ENCODE assay signal across 8 mouse cellular contexts in genomic region chr7:141972831-141973619, GRCm38 (mm10). TPM values are rescaled to one million over a fixed set of nuclear protein-coding genes. Genes with fewer than 3 reads are reported as not detected.
DNase-seq lines count a peak whose midpoint lies in the region; ATAC-seq and TF ChIP-seq lines count a peak whose summit lies in the region.
"Had no signal": no experiment of that assay in that cellular context is flagged by ENCODE, and none has a peak within 500 bp of the region (broad histone marks: within the 10 kb centered on the region; RNA-seq: fewer than 3 reads in every experiment).

No protein-coding gene starts in this region.

- H3K4me1 ChIP-seq in kidney, postnatal 0 days (replicated peaks; ENCODE audit: insufficient read depth, low read length), result no peaks in the 10 kb centered on the region
- peaks cover 39% of the 10 kb centered on the region for H3K4me1 ChIP-seq in neural tube, embryonic 15.5 days
- H3K4me1 ChIP-seq: heart, embryonic 13.5 days had no signal

- peak; percentile 43 for TF ChIP-seq CTCF in kidney, postnatal 0 days (IDR thresholded peaks at IDR 0.05; ENCODE audit: low read depth)
- TF ChIP-seq CTCF in Patski (IDR thresholded peaks at IDR 0.05), result no peak

- H3K27me3 ChIP-seq in kidney, postnatal 0 days (ENCODE audit: insufficient read depth, low read length), result no peaks in the 10 kb centered on the region
- no peaks in the 10 kb centered on the region for H3K27me3 ChIP-seq in Patski
- H3K27me3 ChIP-seq in neural tube, embryonic 15.5 days (replicated peaks), result no peaks in the 10 kb centered on the region

- H3K36me3 ChIP-seq in kidney, postnatal 0 days (ENCODE audit: insufficient read depth, low read length), result no peaks in the 10 kb centered on the region
- H3K36me3 ChIP-seq in neural tube, embryonic 15.5 days, result no peaks in the 10 kb centered on the region
- H3K36me3 ChIP-seq: heart, embryonic 13.5 days had no signal

- in situ Hi-C loops in Patski (cut with MboI; ENCODE audit: low pct_unique_long_range_greater_than_20kb), result no loop called here

- H3K4me3 ChIP-seq in kidney, postnatal 0 days (replicated peaks; ENCODE audit: low read depth, low read length), result no peak overlapping the region
- H3K4me3 ChIP-seq in neural tube, embryonic 15.5 days (replicated peaks), result no peak overlapping the region
- H3K4me3 ChIP-seq: heart, embryonic 13.5 days had no signal

- POLR2A ChIA-PET in Patski (lab: Charles Lee), result no interaction called here

- no peak for ATAC-seq in kidney, postnatal 0 days (replicated peaks; ENCODE audit: low FRiP score, low read depth)
- ATAC-seq in Patski, result peak; percentile 40
- peak; percentile 79 for ATAC-seq in common myeloid progenitor, adult 5-6 weeks (replicated peaks; ENCODE audit: low read depth, poor library complexity, severe bottlenecking)
- ATAC-seq in neural tube, embryonic 15.5 days (ENCODE audit: low FRiP score), result no peak

- no peak overlapping the region for H3K27ac ChIP-seq in kidney, postnatal 0 days
- 0 out of 2 replicates have a peak overlapping the region, but pooled peaks have one; percentile 9 for H3K27ac ChIP-seq in neural tube, embryonic 15.5 days (replicated peaks)
- H3K27ac ChIP-seq: heart, embryonic 13.5 days had no signal

- no peak overlapping the region for H3K9ac ChIP-seq in kidney, postnatal 0 days (ENCODE audit: low read depth, low read length)
- no peak overlapping the region for H3K9ac ChIP-seq in neural tube, embryonic 15.5 days (replicated peaks)
- H3K9ac ChIP-seq: heart, embryonic 13.5 days had no signal

- H3K4me2 ChIP-seq in kidney, postnatal 0 days (ENCODE audit: low read length), result no peak overlapping the region
- H3K4me2 ChIP-seq in neural tube, embryonic 15.5 days, result no peak overlapping the region
- H3K4me2 ChIP-seq: heart, embryonic 13.5 days had no signal

- H3K9me3 ChIP-seq in kidney, postnatal 0 days (replicated peaks; ENCODE audit: low read length), result no peaks in the 10 kb centered on the region
- H3K9me3 ChIP-seq in neural tube, embryonic 15.5 days (replicated peaks), result no peaks in the 10 kb centered on the region
- H3K9me3 ChIP-seq: heart, embryonic 13.5 days had no signal

- 29% methylated on average over 7 of the region's 7 CpGs for WGBS in kidney, postnatal 0 days
- 44% methylated on average over 7 of the region's 7 CpGs for WGBS in neural tube, embryonic 15.5 days

- peak; percentile 57 for DNase-seq in kidney, postnatal 0 days (ENCODE audit: low spot score)
- no peak for DNase-seq in kidney, adult 8-10 months
- DNase-seq in Patski (ENCODE audit: low read depth, low spot score), result no peak
- DNase-seq in kidney, postnatal 4 days, result peak; percentile 81 to 82
- DNase-seq in gastrocnemius, postnatal 14 days, result no peak

- intact Hi-C loops in gastrocnemius, postnatal 14 days (cut with DNase I; ENCODE audit: low total_unique reads), result no loop called here

- CTCF ChIA-PET in Patski (lab: Charles Lee), result no interaction called here

RNA-seq across cellular contexts. Expression of gene Brsk2, which starts 23.5 kb away (rescaled TPM):
- polyA plus RNA-seq in kidney, postnatal 0 days (2015; fragmentation: Nextera tagmentation; extraction: Ambion mirVana), result 0.29 and 0.31 TPM in 2 replicates
- 0.04 TPM for polyA plus RNA-seq in Patski (2021)
- not detected in 2 replicates for total RNA-seq in common myeloid progenitor, adult 5-6 weeks (2017)
- 17.5 and 20.2 TPM in 2 replicates for polyA plus RNA-seq in neural tube, embryonic 15.5 days (2015; fragmentation: Nextera tagmentation; extraction: Ambion mirVana)
- under 1 TPM; 0.35 to 0.58 TPM for total RNA-seq in gastrocnemius, postnatal 14 days (2021)

RNA-seq across cellular contexts. Expression of gene Tollip, which starts 54.7 kb away (rescaled TPM):
- polyA plus RNA-seq in kidney, postnatal 0 days (2015; fragmentation: Nextera tagmentation; extraction: Ambion mirVana), result 35.0 and 38.3 TPM in 2 replicates
- polyA plus RNA-seq in Patski (2021), result 48.0 TPM
- total RNA-seq in common myeloid progenitor, adult 5-6 weeks (2017), result 27.1 and 30.4 TPM in 2 replicates
- 67.5 and 70.0 TPM in 2 replicates for polyA plus RNA-seq in neural tube, embryonic 15.5 days (2015; fragmentation: Nextera tagmentation; extraction: Ambion mirVana)
- total RNA-seq in gastrocnemius, postnatal 14 days (2021), result 10 to 100 TPM; 24.7 to 25.6 TPM

Comparison
In these comparisons a context has a peak if more than half of its experiments do, and no peak if none do; other contexts are left out.
1. DNase-seq: peak in kidney, postnatal 0 days (single experiment) and kidney, postnatal 4 days (2 of 2); none in kidney, adult 8-10 months (0 of 2), Patski (single experiment) and gastrocnemius, postnatal 14 days (single experiment).
2. ATAC-seq: peak in Patski (single experiment) and common myeloid progenitor, adult 5-6 weeks (single experiment); none in kidney, postnatal 0 days (single experiment) and neural tube, embryonic 15.5 days (single experiment).
3. RNA of gene Brsk2, which starts 23.5 kb away (polyA plus RNA-seq): 17.5 to 20.2 TPM in neural tube, embryonic 15.5 days; 0.29 to 0.31 TPM in kidney, postnatal 0 days and 0.04 TPM in Patski (single experiment); every median in the first group is over 10 times any median in the second.